Mouse (Mus musculus) megakaryocyte, embryonic 14.5 days (primary cell): ENCODE data around the gene Zfp296.

Experiments used
- FLI1 ChIP-seq: IDR thresholded peaks from 2 replicates; pipeline ENCODE4 v1.6.1; 2012; ENCODE audit warnings: low read length, inconsistent platforms, mixed read lengths
- GATA1 ChIP-seq: IDR thresholded peaks from 3 replicates; pipeline ENCODE4 v1.6.1; 2012; ENCODE audit warnings: mixed read lengths, low read length, inconsistent platforms, borderline replicate concordance

- no peak for TF ChIP-seq GATA1
- no peak for TF ChIP-seq FLI1
Observed at GRCm38 (mm10) chr7:19564455-19564854, 12.6 kb upstream of the Zfp296 start.
